ENCODE assay signal across 8 mouse cellular contexts in genomic region chr12:3891779-3892239, GRCm38 (mm10).
A peak's percentile ranks its signal among the peaks of the same experiment; 100 is the strongest.
DNase-seq lines count a peak whose midpoint lies in the region; ATAC-seq and TF ChIP-seq lines count a peak whose summit lies in the region.

No protein-coding gene starts in this region.

- peaks cover 14% of the 10 kb centered on the region for H3K36me3 ChIP-seq in lung, embryonic 16.5 days (ENCODE audit: control insufficient read depth, insufficient read depth, low read length)
- H3K36me3 ChIP-seq in midbrain, postnatal 0 days (ENCODE audit: insufficient read depth, low read length) = peaks cover 16% of the 10 kb centered on the region

- ATAC-seq in lung, embryonic 16.5 days (ENCODE audit: low read depth) = peak; percentile 54
- ATAC-seq in inflammation-experienced regulatory T-cells, adult 6 months = peak; percentile 32
- ATAC-seq in midbrain, postnatal 0 days (ENCODE audit: low FRiP score) = no peak
- no peak for ATAC-seq in cerebellum, adult (ENCODE audit: insufficient number of reproducible peaks, low FRiP score, low TSS enrichment)

- H3K9ac ChIP-seq in lung, embryonic 16.5 days (ENCODE audit: low read length) = peak overlapping the region; percentile 78
- 0 out of 2 replicates have a peak overlapping the region, but pooled peaks have one; percentile 42 for H3K9ac ChIP-seq in midbrain, postnatal 0 days (replicated peaks; ENCODE audit: low read length, poor library complexity, severe bottlenecking)

- DNase-seq in lung, postnatal 36 days = no peak
- peak; percentile 37 for DNase-seq in c-Kit-positive CD71-positive TER-119-positive erythroid progenitor cells, embryonic 14.5 days (ENCODE audit: low spot score)
- no peak for DNase-seq in midbrain, postnatal 0 days (ENCODE audit: low spot score)
- DNase-seq in frontal cortex, postnatal 36 days (ENCODE audit: low spot score in 2 of 2) = no peak
- no peak for DNase-seq in layer of hippocampus, postnatal 25 days (ENCODE audit: extremely low spot score in 1 of 2, low spot score in 1 of 2)

- TF ChIP-seq CTCF in midbrain, postnatal 0 days (IDR thresholded peaks at IDR 0.05) = no peak

- peak overlapping the region; percentile 60 for H3K4me3 ChIP-seq in lung, embryonic 16.5 days (ENCODE audit: low read length)
- H3K4me3 ChIP-seq in midbrain, postnatal 0 days (ENCODE audit: low read depth, low read length) = peak overlapping the region; percentile 14; the same call in 1 of the 2 replicates

- peaks cover 48% of the 10 kb centered on the region for H3K4me1 ChIP-seq in lung, embryonic 16.5 days (replicated peaks; ENCODE audit: control insufficient read depth, insufficient read depth, low read length)
- H3K4me1 ChIP-seq in midbrain, postnatal 0 days (ENCODE audit: insufficient read depth, low read length) = peaks cover 34% of the 10 kb centered on the region

- WGBS in lung, embryonic 16.5 days = 3% methylated on average over 17 of the region's 18 CpGs
- 6% methylated on average over 15 of the region's 18 CpGs for WGBS in midbrain, postnatal 0 days

- H3K27ac ChIP-seq in lung, embryonic 16.5 days (ENCODE audit: low read length) = peak overlapping the region; percentile 98
- H3K27ac ChIP-seq in midbrain, postnatal 0 days (ENCODE audit: low read depth, low read length) = peak overlapping the region; percentile 55

- no peaks in the 10 kb centered on the region for H3K9me3 ChIP-seq in lung, embryonic 16.5 days (ENCODE audit: control insufficient read depth, low read length)
- no peaks in the 10 kb centered on the region for H3K9me3 ChIP-seq in midbrain, postnatal 0 days (ENCODE audit: low read length)

- peak overlapping the region; percentile 87 for H3K4me2 ChIP-seq in lung, embryonic 16.5 days (ENCODE audit: low read depth, low read length)
- peak overlapping the region; percentile 40 for H3K4me2 ChIP-seq in midbrain, postnatal 0 days (ENCODE audit: low read depth, low read length, poor library complexity, severe bottlenecking)

- H3K27me3 ChIP-seq in lung, embryonic 16.5 days (ENCODE audit: control insufficient read depth, insufficient read depth, low read depth, low read length) = no peaks in the 10 kb centered on the region
- no peaks in the 10 kb centered on the region for H3K27me3 ChIP-seq in midbrain, postnatal 0 days (ENCODE audit: insufficient read depth, low read length)

Comparison
In these comparisons a context has a peak if more than half of its experiments do, and no peak if none do; other contexts are left out.
1. ATAC-seq: peak in lung, embryonic 16.5 days (single experiment) and inflammation-experienced regulatory T-cells, adult 6 months (single experiment); none in midbrain, postnatal 0 days (single experiment) and cerebellum, adult (single experiment).